Mouse (Mus musculus): ENCODE data around the gene Hk3.
A peak's percentile ranks its signal among the peaks of the same experiment; 100 is the strongest.

Hk3 gene

GRCm38 (mm10) chr13:55021194-55021779 lies at the start of gene Hk3:
TSS of gene Hk3 (minus strand) at chr13:55021385.
- DNase-seq: no peak

- DNase-seq: no peak
These were observed 48.5 kb upstream of the Hk3 start for GRCm38 (mm10) chr13:55069719-55070118.

- no peak for DNase-seq
These were observed 42.1 kb upstream of the Hk3 start for GRCm38 (mm10) chr13:55063276-55063675.

GRCm38 (mm10) chr13:55058042-55058441 lies 36.9 kb upstream of the Hk3 start:
- peak; percentile 12 to 61 for DNase-seq

GRCm38 (mm10) chr13:55047706-55048105 lies 26.5 kb upstream of the Hk3 start:
- no peak for DNase-seq

- DNase-seq: no peak
These were observed 18.8 kb upstream of the Hk3 start for GRCm38 (mm10) chr13:55040016-55040415.

GRCm38 (mm10) chr13:55024215-55024614 lies 3.0 kb upstream of the Hk3 start:
- DNase-seq: no peak

- DNase-seq: peak; percentile 25 to 36
These were observed 1.5 kb upstream of the Hk3 start for GRCm38 (mm10) chr13:55022715-55023114.

- no peak for DNase-seq
These were observed 1.1 kb upstream of the Hk3 start for GRCm38 (mm10) chr13:55022256-55022655.

GRCm38 (mm10) chr13:55020051-55020450 lies 1.1 kb downstream of the Hk3 start:
- no peak for DNase-seq

GRCm38 (mm10) chr13:55019181-55019580 lies 2.0 kb downstream of the Hk3 start:
- DNase-seq: no peak

GRCm38 (mm10) chr13:55018700-55019099 lies 2.5 kb downstream of the Hk3 start:
- no peak for DNase-seq

- no peak for DNase-seq
These were observed 3.1 kb downstream of the Hk3 start for GRCm38 (mm10) chr13:55017898-55018599.

GRCm38 (mm10) chr13:55017154-55017897 lies 3.9 kb downstream of the Hk3 start:
- DNase-seq: no peak

GRCm38 (mm10) chr13:55014451-55014850 lies 6.7 kb downstream of the Hk3 start:
- no peak for DNase-seq

- no peak for DNase-seq
These were observed 7.4 kb downstream of the Hk3 start for GRCm38 (mm10) chr13:55013702-55014344.

GRCm38 (mm10) chr13:55011981-55012478 lies 9.2 kb downstream of the Hk3 start:
- peak in 1 of 2 experiments; percentile 16 for DNase-seq

- no peak for DNase-seq
These were observed 10.1 kb downstream of the Hk3 start for GRCm38 (mm10) chr13:55011103-55011502.

- no peak for DNase-seq
These were observed 12.6 kb downstream of the Hk3 start for GRCm38 (mm10) chr13:55008589-55008988.

GRCm38 (mm10) chr13:55006415-55006742 lies 14.8 kb downstream of the Hk3 start:
- no peak for DNase-seq

GRCm38 (mm10) chr13:55005691-55006414 lies 15.3 kb downstream of the Hk3 start:
- DNase-seq: no peak

- DNase-seq: no peak
These were observed 16.5 kb downstream of the Hk3 start for GRCm38 (mm10) chr13:55004646-55005045.

GRCm38 (mm10) chr13:55002090-55002489 lies 19.1 kb downstream of the Hk3 start:
- DNase-seq: no peak

All from kidney, postnatal 36 days (tissue).